Mouse (Mus musculus) intestine, embryonic 14.5 days (tissue): ENCODE data around the gene Txndc2. TPM values are rescaled to one million over a fixed set of nuclear protein-coding genes. Genes with fewer than 3 reads are reported as not detected.

Experiments used
- ATAC-seq: fragments of 200-750 bp; cut with Nextera tagmentation; replicated peaks from 2 replicates; pipeline ENCODE4 v1.8.0; 2017; ENCODE audit warnings: low read depth, moderate number of reproducible peaks, moderate TSS enrichment, moderate library complexity; ENCODE audit not compliant: low FRiP score, low TSS enrichment
- DNase-seq: peaks from one replicate; pipeline ENCODE4 v3.0.0-alpha.2; 2018; ENCODE audit warnings: low spot score
- H3K27ac ChIP-seq: fragments of 300-500 bp; sonication (generic); 2 replicates; pipeline ENCODE4 v1.5.1; 2014; ENCODE audit warnings: low read depth, mild to moderate bottlenecking, control low read depth
- H3K27me3 ChIP-seq: fragments of 300-500 bp; sonication (generic); replicated peaks from 2 replicates; pipeline ENCODE4 v1.6.1; 2014; ENCODE audit warnings: low read length, control low read depth; ENCODE audit not compliant: control insufficient read depth, insufficient read depth
- H3K36me3 ChIP-seq: fragments of 300-500 bp; sonication (generic); 2 replicates; pipeline ENCODE4 v1.6.1; 2014; ENCODE audit warnings: low read length, control low read depth; ENCODE audit not compliant: control insufficient read depth, insufficient read depth
- H3K4me1 ChIP-seq: fragments of 300-500 bp; sonication (generic); replicated peaks from 2 replicates; pipeline ENCODE4 v1.6.1; 2014; ENCODE audit warnings: low read length, control low read depth, mixed read lengths; ENCODE audit not compliant: control insufficient read depth, insufficient read depth
- H3K4me2 ChIP-seq: fragments of 300-500 bp; sonication (generic); 2 replicates; pipeline ENCODE4 v1.6.1; 2014; ENCODE audit warnings: low read length
- H3K4me3 ChIP-seq: fragments of 300-500 bp; sonication (generic); 2 replicates; pipeline ENCODE4 v1.5.1; 2014; ENCODE audit warnings: low read depth, low read length, control low read depth, mixed read lengths
- H3K9ac ChIP-seq: fragments of 300-500 bp; sonication (generic); 2 replicates; pipeline ENCODE4 v1.6.1; 2014; ENCODE audit warnings: mild to moderate bottlenecking, low read length
- H3K9me3 ChIP-seq: fragments of 300-500 bp; sonication (generic); 2 replicates; pipeline ENCODE4 v1.6.1; 2016; ENCODE audit warnings: low read length, control low read depth; ENCODE audit not compliant: control insufficient read depth
- WGBS: fragments of 180-500 bp; shearing (Covaris S2); extraction: QIAGEN DNeasy Blood & Tissue Kit; methylation state at CpG from one replicate; pipeline ENCODE4 v1.1.7; 2014; 5-methylcytosine and 5-hydroxymethylcytosine counted together
- polyA plus RNA-seq: library from polyadenylated mRNA; unstranded; fragments of >200 nt; fragmentation: Nextera tagmentation; extraction: Ambion mirVana; gene quantifications from 2 replicates; pipeline ENCODE4 v1.2.1, GENCODE M21; 2014

Gene Txndc2
- polyA plus RNA-seq, 1 experiment from 2014 or later, result not detected

DNA sequence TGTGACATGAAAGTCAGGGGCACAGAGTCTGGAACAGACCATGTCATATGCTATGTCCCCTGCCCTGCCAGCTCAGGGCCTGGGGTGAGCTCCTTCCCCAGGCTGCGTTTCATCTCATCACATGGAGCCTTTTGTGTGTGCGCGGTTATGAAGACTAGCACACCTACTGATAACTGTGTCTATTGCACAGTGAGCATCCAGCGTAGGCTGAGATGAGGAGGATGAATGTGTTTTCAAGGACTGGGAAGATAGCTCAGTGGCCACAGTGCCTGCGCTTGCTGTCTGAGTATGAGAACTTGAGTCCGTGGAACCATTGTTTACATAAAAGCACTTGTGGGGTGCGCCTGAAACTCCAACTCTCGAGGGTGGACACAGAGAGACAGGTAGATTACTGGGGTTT lies 34.6 kb upstream of the Txndc2 start:
- Histone ChIP-seq H3K4me3 (no peak overlapping the region), H3K9ac (no peak overlapping the region), H3K27me3 (no peaks in the 10 kb centered on the region), H3K4me2 (no peak overlapping the region), H3K4me1 (no peaks in the 10 kb centered on the region), H3K27ac (no peak overlapping the region), H3K36me3 (no peaks in the 10 kb centered on the region), H3K9me3 (no peaks in the 10 kb centered on the region)
- DNase-seq, result no peak
- 86% methylated on average over 8 of the region's 8 CpGs for WGBS
- ATAC-seq, result no peak

DNA sequence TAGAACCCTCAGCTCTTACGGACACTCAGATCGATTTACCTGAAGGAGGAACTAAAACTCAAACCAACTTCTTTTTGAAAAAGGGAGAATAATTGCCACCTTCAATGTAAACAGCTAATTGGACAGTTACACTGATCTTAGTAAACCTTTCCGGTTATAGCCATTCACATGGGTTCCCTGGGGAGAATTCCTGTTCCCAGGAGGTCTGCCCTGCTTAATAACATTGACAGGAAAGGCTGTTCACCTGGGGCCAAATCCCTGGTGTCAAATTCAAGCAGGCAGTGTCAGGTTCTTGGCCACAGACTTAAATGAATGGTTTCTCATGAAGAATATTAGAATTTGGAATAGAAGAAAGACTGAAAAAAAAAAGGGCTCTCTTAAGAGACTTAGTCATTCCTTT lies 34.0 kb upstream of the Txndc2 start:
- Histone ChIP-seq H3K27me3 (no peaks in the 10 kb centered on the region), H3K4me2 (no peak overlapping the region), H3K9me3 (no peaks in the 10 kb centered on the region), H3K27ac (no peak overlapping the region), H3K36me3 (no peaks in the 10 kb centered on the region), H3K4me1 (no peaks in the 10 kb centered on the region), H3K9ac (no peak overlapping the region), H3K4me3 (no peak overlapping the region)
- 85% methylated on average over 3 of the region's 3 CpGs for WGBS
- ATAC-seq (no peak), DNase-seq (no peak)

DNA sequence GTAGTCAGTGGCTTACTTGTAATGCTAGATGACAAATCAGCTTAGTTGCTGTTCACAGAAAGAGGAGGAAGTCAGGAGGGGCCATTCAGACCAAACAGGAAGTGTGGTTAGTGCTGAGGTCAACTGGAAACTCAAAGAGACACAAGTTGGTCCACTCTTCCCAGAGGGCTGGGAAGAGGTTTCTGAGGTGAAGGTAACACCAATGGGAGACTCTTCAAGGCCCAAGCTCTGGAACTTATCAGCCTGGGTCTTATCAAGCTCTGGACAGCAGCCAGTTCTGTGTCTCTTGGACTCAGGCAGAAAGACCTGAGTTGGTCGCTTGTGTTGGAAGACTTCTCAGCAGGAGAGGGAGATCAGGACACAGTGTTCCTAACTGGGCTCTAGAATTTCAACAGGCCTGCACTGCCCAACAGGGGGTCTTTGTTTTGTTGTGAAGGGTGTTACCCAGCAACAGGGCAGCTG lies 32.8 kb upstream of the Txndc2 start:
- H3K9ac ChIP-seq, result no peak overlapping the region
- no peak overlapping the region for H3K4me2 ChIP-seq
- no peak overlapping the region for H3K4me3 ChIP-seq
- no peaks in the 10 kb centered on the region for H3K4me1 ChIP-seq
- H3K36me3 ChIP-seq, result no peaks in the 10 kb centered on the region
- no peaks in the 10 kb centered on the region for H3K27me3 ChIP-seq
- ATAC-seq, result no peak
- WGBS, result 67% methylated on average over 1 of the region's 1 CpGs
- H3K27ac ChIP-seq, result no peak overlapping the region
- no peak for DNase-seq
- H3K9me3 ChIP-seq, result no peaks in the 10 kb centered on the region

DNA sequence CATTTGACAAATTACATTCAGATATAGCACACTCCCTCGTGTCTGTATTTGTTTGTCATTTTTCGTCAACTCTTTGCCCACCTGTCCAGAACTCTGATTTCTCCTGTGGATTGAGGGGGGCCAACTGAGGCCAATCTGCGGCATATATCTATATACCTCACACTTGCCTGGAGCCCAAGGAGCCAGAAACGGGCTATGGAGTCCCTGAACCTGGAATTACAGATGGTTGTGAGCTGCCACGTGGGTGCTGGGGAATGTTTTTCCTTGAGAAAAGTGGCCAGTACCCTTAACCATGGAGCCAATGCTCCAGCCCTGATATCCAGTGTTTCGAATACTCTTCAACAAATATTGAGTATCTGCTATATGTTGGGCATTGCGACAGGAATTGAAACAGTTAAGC lies 31.0 kb upstream of the Txndc2 start:
- H3K9me3 ChIP-seq, result no peaks in the 10 kb centered on the region
- no peak overlapping the region for H3K9ac ChIP-seq
- DNase-seq (no peak), ATAC-seq (no peak)
- no peak overlapping the region for H3K27ac ChIP-seq
- WGBS, result 94% methylated on average over 7 of the region's 7 CpGs
- H3K4me1 ChIP-seq, result no peaks in the 10 kb centered on the region
- no peaks in the 10 kb centered on the region for H3K36me3 ChIP-seq
- no peaks in the 10 kb centered on the region for H3K27me3 ChIP-seq
- no peak overlapping the region for H3K4me2 ChIP-seq
- H3K4me3 ChIP-seq, result no peak overlapping the region

DNA sequence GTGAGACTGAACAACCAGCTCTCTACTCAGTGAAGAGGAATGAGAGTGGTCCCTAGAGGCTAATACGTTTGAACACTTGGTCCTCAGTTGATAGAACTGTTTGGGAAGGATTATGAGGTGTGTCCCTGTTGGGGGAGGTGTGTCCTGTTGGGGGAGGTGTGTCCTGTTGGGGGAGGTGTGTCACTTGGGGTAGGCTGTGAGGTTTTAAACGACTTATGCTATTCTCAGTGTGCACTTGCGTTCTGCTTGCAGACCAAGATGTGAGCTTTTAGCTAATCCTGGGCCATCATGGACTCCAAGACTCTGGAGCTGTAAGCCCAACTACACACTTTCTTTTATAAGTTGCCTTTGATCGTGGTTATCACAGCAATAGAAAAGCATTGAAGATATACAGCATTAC lies 27.1 kb upstream of the Txndc2 start:
- ATAC-seq (no peak), DNase-seq (no peak)
- no peak overlapping the region for H3K4me3 ChIP-seq
- WGBS, result 87% methylated on average over 4 of the region's 4 CpGs
- H3K9ac ChIP-seq, result no peak overlapping the region
- no peaks in the 10 kb centered on the region for H3K27me3 ChIP-seq
- no peaks in the 10 kb centered on the region for H3K4me1 ChIP-seq
- no peak overlapping the region for H3K27ac ChIP-seq
- H3K36me3 ChIP-seq, result no peaks in the 10 kb centered on the region
- no peaks in the 10 kb centered on the region for H3K9me3 ChIP-seq
- H3K4me2 ChIP-seq, result no peak overlapping the region

DNA sequence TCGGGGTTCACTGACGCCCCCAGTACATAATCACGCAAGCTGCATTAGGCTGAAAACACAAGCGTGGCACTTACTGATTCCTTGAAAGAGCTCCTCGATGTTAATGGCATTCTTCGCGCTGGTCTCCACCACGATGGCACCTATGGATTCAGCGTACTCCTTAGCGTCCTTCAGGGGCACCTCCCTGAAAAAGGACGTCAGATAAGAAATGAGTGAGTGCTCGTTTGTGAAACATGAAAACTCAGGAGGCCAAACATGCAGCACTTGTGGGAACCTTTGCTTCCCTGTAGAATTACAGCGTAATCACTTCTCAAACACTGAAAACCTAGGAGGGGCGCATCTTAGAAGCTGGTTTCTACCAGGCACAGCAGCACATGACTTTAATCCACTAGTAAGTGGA lies 25.8 kb upstream of the Txndc2 start:
- ATAC-seq (no peak), DNase-seq (no peak)
- H3K4me3 ChIP-seq, result no peak overlapping the region
- H3K27ac ChIP-seq, result no peak overlapping the region
- no peaks in the 10 kb centered on the region for H3K36me3 ChIP-seq
- no peak overlapping the region for H3K4me2 ChIP-seq
- 87% methylated on average over 14 of the region's 14 CpGs for WGBS
- no peaks in the 10 kb centered on the region for H3K9me3 ChIP-seq
- H3K9ac ChIP-seq, result no peak overlapping the region
- H3K4me1 ChIP-seq, result no peaks in the 10 kb centered on the region
- H3K27me3 ChIP-seq, result no peaks in the 10 kb centered on the region

DNA sequence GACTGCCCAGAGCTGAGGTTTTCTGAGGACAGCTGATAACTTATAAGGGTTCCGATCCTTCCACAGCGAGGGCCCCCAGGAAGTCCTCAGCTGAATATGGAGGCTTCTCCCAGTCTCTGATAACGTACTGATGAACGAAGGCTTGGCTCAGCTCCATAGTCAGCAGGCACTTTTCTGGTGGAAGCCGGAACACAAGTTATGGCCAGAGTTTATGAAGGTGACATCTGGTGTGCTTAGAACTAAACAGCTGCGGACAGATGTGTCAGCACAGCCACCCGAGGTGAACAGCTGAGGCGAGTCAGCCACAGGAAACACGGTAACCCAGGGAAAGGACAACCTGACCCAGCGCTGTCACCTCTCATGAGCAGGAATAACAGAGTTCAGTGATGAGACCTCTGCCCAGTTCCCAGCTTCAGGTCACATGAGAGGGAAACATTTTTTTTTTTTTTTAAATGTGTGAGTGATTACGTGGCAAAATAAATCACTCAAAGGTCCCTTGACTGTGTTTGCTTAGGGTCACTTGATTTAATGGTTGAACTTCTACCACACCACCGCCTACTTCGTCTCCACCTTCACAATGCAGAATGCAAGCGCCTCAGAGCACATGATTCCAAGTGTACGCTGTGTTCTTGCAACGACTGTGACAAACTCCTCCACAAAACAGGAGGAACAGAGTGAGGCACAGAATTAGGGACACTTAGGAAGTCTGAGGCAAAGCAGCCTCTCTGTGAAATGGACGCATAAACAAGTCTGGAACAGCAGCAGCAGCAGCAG lies 24.6 kb upstream of the Txndc2 start:
- no peak overlapping the region for H3K27ac ChIP-seq
- ATAC-seq (0 out of 2 replicates have a peak, but pooled peaks have one; percentile 24), DNase-seq (no peak)

DNA sequence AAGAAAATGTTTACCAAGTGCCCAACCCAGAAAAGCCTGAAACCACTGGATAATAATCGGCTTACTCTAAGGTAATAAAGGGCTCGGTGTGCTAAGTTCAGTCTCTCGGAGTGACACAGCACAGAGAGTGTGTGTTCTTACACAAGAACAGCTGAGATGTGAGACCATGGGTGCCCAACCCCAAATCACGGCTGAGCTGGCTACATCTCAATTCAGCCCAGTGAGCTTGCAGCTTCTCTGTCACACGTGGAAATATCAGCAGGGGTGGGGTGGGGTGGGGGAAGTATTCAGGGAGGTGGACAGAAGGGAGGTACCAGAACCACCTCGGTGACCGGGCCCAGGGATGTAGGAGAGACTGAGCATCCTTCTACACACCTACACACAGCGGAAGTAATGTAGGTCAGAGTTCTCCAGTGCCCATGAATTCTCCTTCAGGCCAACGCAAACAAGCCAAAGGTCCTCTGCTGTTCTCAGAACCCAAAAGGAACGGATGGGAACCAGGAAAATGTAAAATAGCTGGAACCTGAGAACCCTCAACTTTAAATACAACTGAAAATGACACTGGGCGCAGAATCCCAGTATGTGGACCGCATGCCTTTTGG lies 23.9 kb upstream of the Txndc2 start:
- Histone ChIP-seq H3K9me3 (no peaks in the 10 kb centered on the region), H3K4me1 (no peaks in the 10 kb centered on the region), H3K4me3 (no peak overlapping the region), H3K27me3 (no peaks in the 10 kb centered on the region), H3K36me3 (no peaks in the 10 kb centered on the region), H3K9ac (no peak overlapping the region), H3K4me2 (no peak overlapping the region), H3K27ac (no peak overlapping the region)
- DNase-seq, result no peak
- WGBS, result 86% methylated on average over 12 of the region's 12 CpGs
- ATAC-seq, result no peak

More for the DNA sequence above, 24.6 kb upstream of the Txndc2 start:
- Histone ChIP-seq H3K27me3 (no peaks in the 10 kb centered on the region), H3K9ac (no peak overlapping the region), H3K4me2 (no peak overlapping the region), H3K4me1 (no peaks in the 10 kb centered on the region), H3K36me3 (no peaks in the 10 kb centered on the region), H3K4me3 (no peak overlapping the region), H3K9me3 (no peaks in the 10 kb centered on the region)
- 55% methylated on average over 17 of the region's 17 CpGs for WGBS
